Mouse (Mus musculus) gastrocnemius, postnatal 10 days (tissue): ENCODE results near the gene Snrpd2. TPM values are rescaled to one million over a fixed set of nuclear protein-coding genes. Genes with fewer than 3 reads are reported as not detected.

Experiments used
- DNase-seq: peaks from one replicate; pipeline ENCODE4 v3.0.0; 2021; ENCODE audit warnings: mixed read lengths
- microRNA-seq, 2 experiments: library from miRNA; unstranded; fragments of <30 nt; microRNA quantifications; one replicate each; pipeline ENCODE4 v1.2.0; 2021
- total RNA-seq, 2 experiments: library from RNA; stranded (reverse); gene quantifications; 2 replicates each; pipeline ENCODE4 v1.2.3; 2021

Snrpd2 gene
- total RNA-seq, 2 experiments from 2014 or later, result 72.9 to 77.4 TPM

GRCm38 (mm10) chr7:19178443-19179092 is 29.0 kb downstream of the Snrpd2 start:
- DNase-seq, result peak; percentile 76

- peak; percentile 66 for DNase-seq
These were observed 29.7 kb downstream of the Snrpd2 start for GRCm38 (mm10) chr7:19179173-19179572.

- DNase-seq, result no peak
These were observed 30.4 kb downstream of the Snrpd2 start for GRCm38 (mm10) chr7:19179936-19180335.

GRCm38 (mm10) chr7:19180862-19181429 is 31.4 kb downstream of the Snrpd2 start:
- peak; percentile 44 for DNase-seq

GRCm38 (mm10) chr7:19184250-19184649 is 34.7 kb downstream of the Snrpd2 start:
- no peak for DNase-seq

GRCm38 (mm10) chr7:19184758-19185157 is 35.2 kb downstream of the Snrpd2 start:
- DNase-seq, result no peak

GRCm38 (mm10) chr7:19194676-19195075 is 45.2 kb downstream of the Snrpd2 start:
- no peak for DNase-seq

GRCm38 (mm10) chr7:19196676-19197075 is 47.2 kb downstream of the Snrpd2 start:
- no peak for DNase-seq

GRCm38 (mm10) chr7:19197985-19198384 is 48.5 kb downstream of the Snrpd2 start:
- no peak for DNase-seq

GRCm38 (mm10) chr7:19201660-19202059 is 52.1 kb downstream of the Snrpd2 start:
- no peak for DNase-seq

GRCm38 (mm10) chr7:19202065-19202850 is 52.7 kb downstream of the Snrpd2 start:
- no peak for DNase-seq

Small RNA genes lying within 50 kb of the gene (microRNA-seq; reads per million reads assigned to microRNA genes)
- 100 to 195 reads per million in 2 experiments for gene Mir330

Other genes starting within 250 kb of the Snrpd2 start
- gene Ccdc61, start 239.3 kb upstream of the Snrpd2 start, total RNA-seq, result 1 to 10 TPM; 5.9 to 9.4 TPM
- 1 to 10 TPM; 2.9 to 4.1 TPM for gene Nova2, start 223.8 kb upstream of the Snrpd2 start, total RNA-seq
- gene Nanos2, start 162.3 kb upstream of the Snrpd2 start, total RNA-seq, result not detected
- 1 to 10 TPM; 2.0 to 3.5 TPM for gene Mypop, start 158.5 kb upstream of the Snrpd2 start, total RNA-seq
- gene Irf2bp1, start 145.7 kb upstream of the Snrpd2 start, total RNA-seq, result 10 to 100 TPM; 20.4 to 24.0 TPM
- under 1 TPM in 1 of 2 experiments, not detected in 1; 0.16 TPM for gene Foxa3, start 126.2 kb upstream of the Snrpd2 start, total RNA-seq
- 10 to 100 TPM; 39.9 to 45.0 TPM for gene Sympk, start 125.3 kb upstream of the Snrpd2 start, total RNA-seq
- not detected for gene Rsph6a, start 95.0 kb upstream of the Snrpd2 start, total RNA-seq
- gene Dmwd, start 73.5 kb upstream of the Snrpd2 start, total RNA-seq, result 10 to 100 TPM; 26.6 to 31.8 TPM
- gene Dmpk, start 65.9 kb upstream of the Snrpd2 start, total RNA-seq, result 100 to 1,000 TPM; 256 to 267 TPM
- 1 to 10 TPM; 5.3 to 7.8 TPM for gene Six5, start 55.1 kb upstream of the Snrpd2 start, total RNA-seq
- gene Gm4969, start 31.4 kb upstream of the Snrpd2 start, total RNA-seq, result under 1 TPM in 1 of 2 experiments, not detected in 1; 0.14 TPM
- gene Fbxo46, start 29.9 kb upstream of the Snrpd2 start, total RNA-seq, result 1 to 10 TPM; 2.7 to 4.2 TPM
- 1 to 10 TPM; 5.0 to 5.5 TPM for gene Qpctl, start 431 bp upstream of the Snrpd2 start, total RNA-seq
- gene Gipr, start 16.4 kb downstream of the Snrpd2 start, total RNA-seq, result under 1 TPM in 1 of 2 experiments, not detected in 1; 0.14 TPM
- gene Eml2, start 26.7 kb downstream of the Snrpd2 start, total RNA-seq, result 10 to 100 TPM; 14.9 to 17.6 TPM
- gene Gpr4, start 62.8 kb downstream of the Snrpd2 start, total RNA-seq, result 1 to 10 TPM; 2.3 to 3.4 TPM
- 10 to 100 TPM; 36.9 to 37.8 TPM for gene Opa3, start 78.6 kb downstream of the Snrpd2 start, total RNA-seq
- 10 to 100 TPM; 35.7 to 53.5 TPM for gene Vasp, start 122.1 kb downstream of the Snrpd2 start, total RNA-seq
- gene Ppm1n, start 130.3 kb downstream of the Snrpd2 start, total RNA-seq, result not detected
- 100 to 1,000 TPM; 669 to 730 TPM for gene Rtn2, start 132.9 kb downstream of the Snrpd2 start, total RNA-seq
- 1 to 10 TPM in 1 of 2 experiments, under 1 TPM in 1; 0.80 to 1.7 TPM for gene Fosb, start 160.3 kb downstream of the Snrpd2 start, total RNA-seq
- 10 to 100 TPM; 31.9 to 35.9 TPM for gene Ercc1, start 195.1 kb downstream of the Snrpd2 start, total RNA-seq
- gene Cd3eap, start 209.8 kb downstream of the Snrpd2 start, total RNA-seq, result 1 to 10 TPM; 7.8 to 9.8 TPM
- gene Ppp1r13l, start 210.0 kb downstream of the Snrpd2 start, total RNA-seq, result 1 to 10 TPM; 2.7 to 2.8 TPM
- gene Ercc2, start 232.3 kb downstream of the Snrpd2 start, total RNA-seq, result 1 to 10 TPM; 7.7 to 9.7 TPM